Mouse (Mus musculus) brain, adult 2 months (tissue): ENCODE data around the gene Dnaaf3.

Experiments
- DNase-seq: peaks from one replicate; pipeline ENCODE4 v3.0.0; 2011; ENCODE audit warnings: low read depth, low spot score

The Dnaaf3 gene

GRCm38 (mm10) chr7:4522292-4522691, 10.0 kb downstream of the Dnaaf3 start:
- DNase-seq = no peak

DNA sequence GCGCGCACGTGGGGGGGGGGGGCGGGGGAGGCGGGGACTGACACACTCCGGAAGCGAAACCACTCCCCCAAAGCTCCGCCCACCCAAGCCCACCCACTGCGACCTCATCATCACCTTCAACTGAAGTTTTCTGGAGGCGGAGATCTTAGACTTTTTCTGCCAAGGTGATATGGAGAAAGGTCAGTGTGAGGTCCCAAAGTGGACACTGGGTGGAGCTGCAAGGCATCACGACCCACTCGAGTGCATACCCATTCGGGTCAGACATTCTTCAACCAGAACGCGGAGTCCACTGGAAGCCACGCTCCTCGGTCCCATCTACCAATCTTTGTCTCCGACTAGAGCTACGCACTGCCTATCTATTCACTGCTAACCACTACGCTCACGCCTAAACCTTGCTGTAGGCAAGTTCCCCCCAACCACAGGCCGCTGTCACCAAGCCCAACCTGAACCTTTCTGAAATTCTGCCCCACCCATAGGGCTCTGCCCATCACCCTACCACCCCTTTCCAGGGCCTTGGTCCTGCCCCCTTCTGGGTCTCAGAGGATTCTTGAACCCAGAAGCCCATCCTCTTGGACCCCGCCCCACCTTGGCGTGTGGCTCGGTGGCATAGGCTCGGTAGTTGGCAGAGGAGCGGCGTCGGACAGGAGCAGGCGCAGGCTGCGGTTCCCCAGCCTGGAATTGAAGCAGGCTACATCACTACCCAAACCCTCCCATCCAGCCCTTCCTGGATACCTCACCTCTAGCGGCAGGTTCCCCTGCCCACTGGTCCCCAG, 10.8 kb downstream of the Dnaaf3 start:
- DNase-seq = no peak

- DNase-seq = no peak
Observed at GRCm38 (mm10) chr7:4518487-4518886, 13.8 kb downstream of the Dnaaf3 start.

DNA sequence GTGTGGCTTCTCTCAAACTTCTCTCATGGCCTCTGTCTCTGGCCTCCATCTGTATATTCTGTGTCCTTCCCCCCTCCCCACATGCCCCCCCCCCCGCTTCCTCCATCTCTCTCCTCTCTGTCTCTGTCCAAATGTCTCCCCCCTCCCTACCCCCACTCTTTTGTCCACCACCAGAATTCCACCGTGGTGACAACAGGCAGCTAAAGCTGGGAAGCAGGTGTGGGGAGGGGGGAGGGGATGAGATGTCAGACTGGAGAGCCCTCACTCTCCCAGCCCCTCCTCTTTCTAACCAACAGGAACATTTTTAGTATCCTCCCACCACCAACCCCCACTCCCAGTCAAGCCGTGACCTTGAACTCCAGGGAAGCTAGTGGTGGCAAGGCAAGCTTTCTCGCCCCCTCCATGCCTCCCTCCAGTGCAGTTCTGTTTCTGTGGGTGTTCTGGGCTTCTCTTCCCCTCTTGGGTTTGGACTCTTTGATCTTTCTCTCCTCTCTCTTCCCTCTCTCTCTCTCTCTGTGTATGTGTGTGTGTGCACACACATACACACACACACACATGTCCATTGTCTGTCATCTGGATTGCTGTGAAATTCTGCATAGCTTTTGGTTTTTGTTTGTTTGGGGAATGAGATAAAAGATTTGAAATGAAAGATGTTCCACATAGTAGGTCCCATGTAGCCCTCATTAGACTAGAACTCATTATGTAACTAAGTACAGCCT, 15.8 kb downstream of the Dnaaf3 start, which contains the start of gene Tnnt1:
Gene Tnnt1 (minus strand): TSS at position 51 of the 719 bp plus-strand sequence.
- no peak for DNase-seq

DNA sequence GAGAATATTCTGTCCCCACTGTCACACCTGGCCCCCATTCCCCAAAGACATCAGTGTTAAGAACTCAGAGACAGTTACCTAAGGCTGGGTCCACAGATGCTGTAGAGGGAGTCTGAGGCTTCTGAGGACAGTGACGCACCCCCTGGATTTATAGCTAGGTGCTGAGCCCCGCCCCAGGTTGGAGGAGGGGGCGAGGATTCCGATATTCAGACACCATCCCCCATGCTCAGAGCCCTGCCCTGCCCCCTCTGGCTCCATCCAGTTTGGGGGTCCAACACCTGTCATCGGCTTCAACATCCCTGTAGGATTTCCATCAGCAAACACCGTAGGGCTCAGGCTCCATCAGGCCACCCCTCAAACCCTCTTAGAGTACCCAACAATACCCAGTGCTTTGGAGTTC, 16.4 kb downstream of the Dnaaf3 start:
- no peak for DNase-seq

- DNase-seq = no peak
Observed at GRCm38 (mm10) chr7:4513829-4514712, 18.2 kb downstream of the Dnaaf3 start.

GRCm38 (mm10) chr7:4513236-4513635, 19.0 kb downstream of the Dnaaf3 start:
- peak; percentile 55 for DNase-seq

GRCm38 (mm10) chr7:4511489-4512224, 20.6 kb downstream of the Dnaaf3 start:
- no peak for DNase-seq

GRCm38 (mm10) chr7:4509863-4510608, 22.2 kb downstream of the Dnaaf3 start:
- peak; percentile 69 for DNase-seq

GRCm38 (mm10) chr7:4508739-4509116, 23.5 kb downstream of the Dnaaf3 start:
- DNase-seq = no peak

DNA sequence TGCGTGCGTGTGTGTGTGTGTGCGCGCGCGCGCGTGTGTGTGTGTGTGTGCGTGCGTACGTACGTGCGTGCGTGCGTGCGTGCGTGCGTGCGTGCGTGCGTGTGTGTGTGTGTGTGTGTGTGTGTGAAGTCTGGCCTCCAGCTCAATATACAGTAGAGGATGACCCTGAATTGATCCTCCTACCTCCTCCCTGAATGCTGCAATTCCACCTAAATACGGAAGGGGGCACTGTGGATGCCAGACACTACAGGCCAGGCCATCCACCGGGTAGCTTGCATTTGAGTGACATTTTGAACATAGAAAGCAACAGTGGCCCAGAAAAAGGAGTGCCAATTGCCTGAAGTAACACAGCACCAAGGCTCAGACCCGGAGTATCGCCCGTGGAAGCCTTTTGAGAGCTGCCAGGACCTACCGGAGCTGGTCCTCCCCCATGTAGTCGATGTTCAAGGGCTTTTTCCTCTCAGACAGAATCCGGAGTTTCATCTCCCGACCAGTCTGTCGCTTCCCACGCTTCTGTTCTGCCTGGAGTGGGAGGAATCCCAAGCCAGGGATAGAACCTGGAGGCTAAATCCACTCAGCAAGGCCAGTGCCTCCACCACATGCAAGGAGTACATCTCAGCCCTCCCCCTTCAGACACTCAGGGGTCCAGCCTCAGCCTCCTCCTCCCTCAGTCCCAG, 24.1 kb downstream of the Dnaaf3 start:
- peak; percentile 77 for DNase-seq

DNA sequence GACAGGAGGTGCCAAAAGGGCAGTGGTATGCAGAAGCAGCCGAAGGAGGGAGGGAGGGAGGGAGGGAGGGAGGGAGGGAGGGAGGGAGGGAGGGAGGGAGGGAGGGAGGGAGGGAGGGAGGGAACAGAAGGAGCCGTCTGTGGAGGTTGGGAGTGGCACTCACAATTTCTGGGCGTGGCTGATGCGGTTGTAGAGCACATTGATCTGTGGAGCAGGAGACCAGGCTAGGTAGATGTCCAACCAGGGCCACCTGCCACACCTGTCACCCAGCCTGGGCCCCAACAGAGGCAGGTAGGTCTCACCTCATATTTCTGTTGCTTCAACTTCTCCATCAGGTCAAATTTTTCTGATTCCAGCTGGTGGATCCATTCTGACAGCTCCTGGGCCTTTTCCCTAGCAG, 25.0 kb downstream of the Dnaaf3 start:
- no peak for DNase-seq

GRCm38 (mm10) chr7:4504646-4505435, 27.4 kb downstream of the Dnaaf3 start:
- no peak for DNase-seq

- no peak for DNase-seq
Observed at GRCm38 (mm10) chr7:4503858-4504257, 28.4 kb downstream of the Dnaaf3 start.

GRCm38 (mm10) chr7:4503100-4503499, 29.2 kb downstream of the Dnaaf3 start:
- no peak for DNase-seq

DNA sequence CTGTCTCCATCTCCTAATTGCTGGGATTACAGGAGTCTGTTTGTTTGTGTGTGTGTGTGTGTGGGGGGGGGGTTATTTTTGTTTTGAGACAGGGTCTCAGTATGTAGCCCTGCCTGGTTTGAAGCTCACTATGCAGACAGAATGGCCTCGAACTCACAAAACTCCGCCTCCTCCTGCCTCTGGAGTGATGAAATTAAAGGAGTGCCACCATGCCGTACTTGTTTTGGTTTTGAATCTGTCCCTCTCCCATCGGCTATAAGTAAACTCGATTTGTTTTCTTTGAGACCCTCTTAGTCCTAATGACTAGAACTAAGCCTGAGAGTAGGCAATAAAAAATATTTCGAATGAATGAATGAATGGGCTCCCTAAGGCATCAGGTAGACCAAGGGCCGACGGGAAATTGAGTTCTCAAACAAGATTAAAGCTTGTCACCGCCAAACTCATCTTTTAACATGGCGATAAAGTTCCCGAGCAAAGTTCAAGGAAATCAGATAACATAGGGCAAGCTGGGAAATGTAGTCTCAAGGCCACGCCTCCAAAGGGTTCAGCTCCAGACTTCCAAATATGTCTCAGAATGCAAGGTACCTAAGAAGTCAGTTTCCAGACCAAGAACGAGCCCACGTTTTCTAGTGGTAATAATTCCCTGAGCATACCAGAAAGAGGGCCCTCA, 29.7 kb downstream of the Dnaaf3 start:
- peak; percentile 96 for DNase-seq

- DNase-seq = peak; percentile 98
Observed at GRCm38 (mm10) chr7:4501558-4502397, 30.5 kb downstream of the Dnaaf3 start, which contains the start of gene Ppp1r12c. Gene Ppp1r12c, minus strand, starts transcription at chr7:4501680.
